Mouse (Mus musculus) kidney, postnatal 25 days (tissue): ENCODE data around the gene Ncbp2.

ENCODE experiments used
- DNase-seq, 2 experiments: peaks; one replicate each; pipeline ENCODE4 v3.0.0; 2021; ENCODE audit warnings: mixed read lengths in 2 of 2

The Ncbp2 gene

DNA sequence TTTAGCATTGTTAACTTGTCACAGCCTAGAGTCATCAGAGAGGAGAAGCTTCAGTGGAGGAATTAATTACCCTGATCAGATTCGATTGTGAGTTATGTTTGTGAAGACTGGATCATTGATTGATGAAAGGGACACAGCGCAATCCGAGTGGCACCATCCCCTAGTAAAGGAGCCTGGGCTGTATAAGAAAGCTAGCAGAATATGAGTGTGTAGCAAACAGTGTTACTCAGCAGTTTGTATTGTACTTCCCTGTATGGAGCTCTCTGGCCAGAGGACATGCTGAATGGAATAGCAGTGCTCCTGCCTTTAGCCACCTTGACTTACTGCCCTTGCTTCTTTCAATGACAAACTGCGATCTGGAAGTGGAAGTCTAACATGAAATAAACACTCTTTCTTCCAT lies 62.0 kb downstream of the Ncbp2 start:
- no peak for DNase-seq
